Mouse (Mus musculus) granulocyte monocyte progenitor cell, adult 5-6 weeks (primary cell): ENCODE results near the gene Dydc2. TPM values are rescaled to one million over a fixed set of nuclear protein-coding genes. Genes with fewer than 3 reads are reported as not detected.

ENCODE experiments used
- ATAC-seq: replicated peaks from 2 replicates; pipeline ENCODE4 v1.8.0; 2016; ENCODE audit warnings: mild to moderate bottlenecking, moderate TSS enrichment, inconsistent platforms; ENCODE audit not compliant: poor library complexity, severe bottlenecking
- total RNA-seq, 2 experiments: library from RNA; stranded (forward) in 1 of 2; stranded (reverse) in 1 of 2; fragments of 200-712, 200-1000 nt in 1 of 2; fragments of >200 nt in 1 of 2; fragmentation: Nextera tagmentation in 1 of 2; gene quantifications; 2 replicates each; pipeline ENCODE4 v1.2.3; 2014 to 2017

Gene Dydc2
- total RNA-seq, 2 experiments from 2014 or later, result not detected

GRCm38 (mm10) chr14:41050471-41050870, 18.5 kb downstream of the Dydc2 start:
- ATAC-seq, result no peak

- no peak for ATAC-seq
Measured at GRCm38 (mm10) chr14:41047402-41047801, 21.6 kb downstream of the Dydc2 start.

- peak; percentile 75 for ATAC-seq
Measured at GRCm38 (mm10) chr14:41035146-41035798, 33.7 kb downstream of the Dydc2 start.

- ATAC-seq, result peak; percentile 92
Measured at GRCm38 (mm10) chr14:41033135-41034110, 35.6 kb downstream of the Dydc2 start.

- ATAC-seq, result no peak
Measured at GRCm38 (mm10) chr14:41030989-41031513, 38.0 kb downstream of the Dydc2 start.

DNA sequence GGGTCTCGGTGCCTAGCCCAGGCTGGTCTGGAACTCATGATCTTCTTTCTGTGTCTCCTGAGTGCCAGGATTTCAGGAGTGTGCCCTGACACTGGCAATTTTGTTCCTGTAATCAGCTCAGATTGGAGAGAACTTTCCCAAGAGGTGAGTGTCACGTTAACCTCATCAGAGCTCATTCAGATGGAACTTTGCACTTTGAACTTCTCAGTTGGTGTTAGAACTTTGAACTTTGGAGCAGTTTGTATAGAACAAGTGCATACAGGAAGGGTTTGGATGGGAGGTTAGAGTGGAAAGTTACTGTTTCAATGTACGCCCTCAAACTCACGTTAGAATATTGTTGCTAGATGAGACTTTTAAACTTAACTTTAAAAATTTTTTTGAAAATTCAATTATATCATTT, 39.7 kb downstream of the Dydc2 start:
- ATAC-seq, result no peak

DNA sequence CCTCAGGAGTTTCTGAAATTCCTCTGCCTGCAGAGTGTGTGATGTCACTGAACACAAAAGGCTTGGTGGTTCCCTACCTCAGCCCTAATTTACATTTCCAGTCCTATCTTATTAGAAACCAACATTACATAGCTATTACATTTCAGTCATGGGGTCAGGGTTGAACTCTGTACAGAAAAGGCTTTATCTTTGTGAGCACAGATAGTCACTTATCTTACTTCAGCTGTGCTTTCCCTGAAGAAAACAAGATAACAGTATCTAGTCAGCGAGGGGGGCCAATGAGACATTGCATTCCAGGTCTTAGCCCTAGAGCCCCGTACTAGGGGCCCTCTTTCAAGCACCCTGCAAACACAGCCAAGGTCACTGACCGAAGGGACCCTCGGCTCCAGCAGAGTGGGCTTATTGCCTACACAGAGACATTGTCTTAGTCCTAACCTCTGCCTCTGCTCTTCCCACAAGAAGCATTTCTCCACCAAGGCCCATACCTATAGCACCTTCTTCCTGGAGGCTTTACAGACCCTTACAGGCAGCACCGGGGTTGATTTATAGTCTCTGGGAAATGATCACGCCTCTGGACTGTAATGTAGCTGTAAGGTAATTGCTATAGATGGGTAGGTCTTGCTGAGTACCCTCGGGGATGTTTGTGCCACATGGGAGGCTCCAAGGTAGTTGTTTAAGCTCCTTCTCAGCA, 43.3 kb downstream of the Dydc2 start:
- ATAC-seq, result no peak

- no peak for ATAC-seq
Measured at GRCm38 (mm10) chr14:41025087-41025486, 43.9 kb downstream of the Dydc2 start.

GRCm38 (mm10) chr14:41021246-41021645, 47.8 kb downstream of the Dydc2 start:
- ATAC-seq, result no peak

- ATAC-seq, result no peak
Measured at GRCm38 (mm10) chr14:41017460-41017859, 51.5 kb downstream of the Dydc2 start.

GRCm38 (mm10) chr14:41014701-41015240, 54.2 kb downstream of the Dydc2 start:
- no peak for ATAC-seq

DNA sequence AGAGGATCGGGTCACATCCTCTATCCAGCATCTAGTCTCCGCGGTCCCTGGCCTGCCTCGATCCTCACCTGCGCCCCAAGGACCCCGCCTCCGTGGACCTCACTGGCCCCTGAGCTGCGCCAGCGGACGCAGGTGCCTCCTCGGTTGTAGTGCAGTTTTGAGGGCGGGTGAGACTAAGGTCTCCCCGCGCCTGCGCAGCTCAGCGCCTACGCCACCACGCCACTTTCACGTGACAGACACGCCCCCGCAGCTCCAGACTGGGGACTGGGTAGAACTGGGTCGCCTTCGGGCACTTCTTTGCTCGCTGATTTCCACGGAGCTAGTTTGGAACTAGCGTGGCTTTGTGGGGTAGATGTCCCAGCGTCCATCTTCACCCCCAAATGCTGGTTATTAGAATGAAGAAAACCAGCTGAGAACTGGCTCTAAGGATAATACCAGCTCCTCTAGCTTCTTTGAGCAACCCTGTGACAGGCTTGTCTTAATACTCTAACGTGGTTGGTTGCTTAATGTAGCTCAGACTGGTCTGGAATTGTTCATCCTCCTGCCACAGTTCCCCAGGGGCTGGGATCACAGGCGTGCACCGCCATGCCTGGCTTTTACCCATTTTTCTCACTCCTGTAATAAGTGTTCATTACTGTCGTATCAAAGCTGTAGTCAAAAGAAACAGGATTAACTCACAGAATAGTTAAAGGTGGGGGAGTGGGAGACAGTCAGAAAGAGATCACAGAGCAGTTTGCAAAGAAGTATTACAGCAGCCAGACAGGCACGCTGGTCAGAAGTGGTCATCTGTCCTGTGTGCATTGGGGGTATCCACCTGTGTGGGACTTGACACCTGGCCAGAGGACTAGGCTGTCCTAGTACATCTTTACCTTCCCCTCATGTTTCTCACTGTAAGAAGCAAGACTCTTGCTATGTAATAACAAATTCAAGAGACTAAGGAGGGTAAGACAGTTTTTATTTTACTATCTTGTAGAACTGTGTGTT, 55.1 kb downstream of the Dydc2 start, which contains the start of gene Fam213a:
Fam213a (minus strand) TSS at position 159 of the 984 bp plus-strand sequence.
- peak; percentile 86 for ATAC-seq

DNA sequence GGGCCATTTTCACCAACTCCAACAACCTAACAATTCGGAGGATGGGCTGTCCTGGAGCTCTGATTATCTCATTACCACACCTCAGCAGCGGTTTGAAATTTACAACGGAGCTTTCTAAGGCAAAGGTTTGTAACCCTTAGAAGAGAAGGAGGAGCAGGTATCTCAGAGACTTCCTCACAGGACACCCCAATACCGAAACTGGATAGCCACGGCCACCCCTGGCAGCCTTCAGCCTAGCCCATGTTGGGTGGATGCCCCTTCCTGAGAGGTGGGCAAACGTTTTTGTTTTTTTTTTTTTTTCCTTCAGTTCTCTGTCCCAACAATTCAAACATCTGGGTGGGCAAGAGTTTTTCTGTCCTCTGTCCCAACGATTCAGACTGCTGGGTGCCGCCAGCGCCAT, 55.9 kb downstream of the Dydc2 start:
- ATAC-seq, result no peak

DNA sequence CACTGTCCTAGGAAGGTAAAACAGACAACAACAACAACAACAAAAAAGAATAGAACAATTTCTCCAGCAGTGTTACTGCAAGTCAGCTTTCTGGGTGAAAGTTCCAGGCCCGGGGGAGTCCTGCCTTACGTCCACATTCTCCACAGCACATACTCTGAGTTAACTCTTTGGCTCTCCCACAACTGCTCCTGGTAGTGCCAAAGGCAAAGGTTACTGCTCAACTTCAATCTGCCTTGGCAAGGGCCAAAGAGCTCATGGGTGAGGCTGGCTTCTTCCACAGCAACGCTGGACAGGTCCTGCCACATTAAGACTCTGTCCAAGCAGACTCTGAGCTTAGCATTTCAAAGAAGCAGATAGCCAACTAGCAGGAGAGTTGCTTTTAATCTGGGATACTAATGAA, 57.1 kb downstream of the Dydc2 start:
- no peak for ATAC-seq

DNA sequence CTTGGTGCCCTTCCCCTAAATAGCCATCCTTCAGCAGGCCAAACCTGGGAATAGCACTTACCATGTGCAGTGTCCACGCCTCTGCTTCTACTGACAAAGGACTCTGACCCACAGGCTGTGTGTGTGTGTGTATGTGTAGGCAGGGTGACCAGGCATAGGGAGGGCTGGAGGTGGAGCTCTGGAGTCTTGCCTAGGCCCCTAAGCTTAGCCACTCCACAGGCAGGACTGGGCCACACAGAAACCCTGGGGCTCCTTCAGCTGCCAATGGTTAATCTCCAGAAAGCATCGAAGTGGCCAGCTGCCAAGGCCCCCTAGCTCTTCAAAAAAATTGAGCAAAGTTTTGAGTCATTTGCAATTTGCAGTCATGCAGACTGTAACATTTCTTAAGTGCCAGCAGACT, 60.9 kb downstream of the Dydc2 start:
- ATAC-seq, result no peak

GRCm38 (mm10) chr14:41007641-41008040, 61.4 kb downstream of the Dydc2 start:
- ATAC-seq, result no peak

DNA sequence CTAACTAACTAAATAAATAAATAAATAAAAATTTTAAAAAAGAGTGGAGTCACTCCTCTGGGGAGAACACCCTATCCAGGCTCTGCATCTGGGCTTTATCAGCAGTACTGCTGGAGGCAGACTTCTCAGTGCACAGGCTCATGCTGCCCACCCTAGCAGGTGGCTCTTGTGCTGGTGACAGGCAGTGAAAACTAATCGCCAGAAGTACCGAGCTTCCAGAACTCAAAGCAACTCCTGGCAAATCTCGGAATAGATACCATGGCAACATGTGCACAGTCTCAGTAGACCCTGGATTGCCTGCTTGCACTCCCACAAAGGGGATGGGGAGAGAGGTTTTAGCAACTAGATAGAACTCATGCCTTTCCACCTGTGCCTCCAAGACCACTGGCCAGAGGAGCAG, 62.1 kb downstream of the Dydc2 start:
- ATAC-seq, result no peak

- peak; percentile 76 for ATAC-seq
Measured at GRCm38 (mm10) chr14:41006263-41006662, 62.7 kb downstream of the Dydc2 start.

GRCm38 (mm10) chr14:41005716-41006115, 63.3 kb downstream of the Dydc2 start:
- ATAC-seq, result no peak
